Mouse (Mus musculus) cerebellum, adult 2 months (tissue): Measurements from ENCODE around the gene Tnpo2.
A peak's percentile ranks its signal among the peaks of the same experiment; 100 is the strongest.

ENCODE experiments used
- CTCF ChIP-seq: fragments of 200-500 bp; IDR thresholded peaks from 2 replicates; pipeline ENCODE4 v1.5.1; 2011; ENCODE audit warnings: low read depth, mild to moderate bottlenecking, control low read depth, low read length, moderate library complexity, borderline replicate concordance; ENCODE audit not compliant: insufficient read depth
- POLR2A ChIP-seq: fragments of 200-500 bp; IDR thresholded peaks from 2 replicates; pipeline ENCODE4 v1.6.1; 2011; ENCODE audit warnings: low read length, control low read depth, borderline replicate concordance; ENCODE audit not compliant: insufficient read depth

DNA sequence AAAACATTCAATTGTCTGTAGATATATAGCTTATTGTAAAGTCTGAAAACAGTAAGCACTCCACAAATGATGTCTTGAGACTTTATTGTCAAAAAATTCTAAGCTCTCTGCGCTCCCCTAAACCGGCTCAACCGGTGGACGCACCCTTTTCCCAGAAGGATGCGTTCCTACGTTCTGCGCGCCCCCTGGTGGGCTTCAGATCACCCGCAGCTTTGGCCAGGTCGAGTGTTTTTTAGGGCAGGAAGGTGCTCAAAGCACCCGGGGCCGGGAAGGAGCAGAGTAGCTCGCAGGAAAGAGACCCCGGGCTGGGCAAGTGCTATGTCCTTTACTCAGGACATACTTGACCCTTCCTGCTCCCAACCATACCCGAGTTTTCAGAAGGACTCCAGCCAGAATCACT is 46.9 kb upstream of the Tnpo2 start:
- TF ChIP-seq CTCF: peak; percentile 75
- TF ChIP-seq POLR2A: no peak
